Mouse (Mus musculus) thymus, adult 2 months (tissue): ENCODE results near the gene Gon7.

Experiments used
- CTCF ChIP-seq: fragments of 200-500 bp; IDR thresholded peaks from 2 replicates; pipeline ENCODE4 v1.5.1; 2012; ENCODE audit warnings: mild to moderate bottlenecking, control low read depth, low read length, moderate library complexity, borderline replicate concordance; ENCODE audit not compliant: control insufficient read depth, poor library complexity, insufficient read depth; ENCODE audit errors: extremely low read depth
- POLR2A ChIP-seq: fragments of 200-500 bp; IDR thresholded peaks from 2 replicates; pipeline ENCODE4 v1.6.1; 2012; ENCODE audit warnings: mild to moderate bottlenecking, low read length, control low read depth, moderate library complexity; ENCODE audit not compliant: control insufficient read depth, poor library complexity, insufficient read depth; ENCODE audit errors: extremely low read depth

- TF ChIP-seq CTCF (no peak), POLR2A (no peak)
Observed at GRCm38 (mm10) chr12:102771601-102772000, 14.0 kb upstream of the Gon7 start.
